Mouse (Mus musculus): ENCODE measurements around the gene Skint2.

The Skint2 gene

GRCm38 (mm10) chr4:112556894-112557293 is at the start of gene Skint2:
Gene Skint2 (plus strand): TSS chr4:112557194.
- no peak for DNase-seq (ENCODE audit: low spot score in 2 of 2)
